Mouse (Mus musculus): ENCODE measurements around the gene Taf10.

Taf10 gene

DNA sequence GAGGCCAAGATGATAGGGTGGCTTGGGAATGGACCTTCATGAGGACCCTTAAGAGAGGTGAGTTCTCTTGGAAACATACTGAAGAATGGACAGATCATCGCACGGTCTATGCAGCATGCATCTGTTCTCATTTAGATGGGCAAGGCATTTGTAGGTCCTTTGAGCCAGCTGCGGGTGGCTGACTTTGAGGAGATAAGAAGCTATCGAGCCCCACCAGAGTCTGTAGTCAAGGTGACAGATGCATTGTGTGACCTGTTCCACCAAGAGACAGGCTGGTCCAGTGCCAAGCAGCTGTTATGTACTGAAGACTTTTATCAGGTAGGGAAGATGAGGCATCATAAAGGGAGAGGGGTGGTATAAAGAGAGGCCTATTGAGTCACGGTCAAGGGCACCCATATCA lies 35.4 kb downstream of the Taf10 start:
- no peak for DNase-seq

DNA sequence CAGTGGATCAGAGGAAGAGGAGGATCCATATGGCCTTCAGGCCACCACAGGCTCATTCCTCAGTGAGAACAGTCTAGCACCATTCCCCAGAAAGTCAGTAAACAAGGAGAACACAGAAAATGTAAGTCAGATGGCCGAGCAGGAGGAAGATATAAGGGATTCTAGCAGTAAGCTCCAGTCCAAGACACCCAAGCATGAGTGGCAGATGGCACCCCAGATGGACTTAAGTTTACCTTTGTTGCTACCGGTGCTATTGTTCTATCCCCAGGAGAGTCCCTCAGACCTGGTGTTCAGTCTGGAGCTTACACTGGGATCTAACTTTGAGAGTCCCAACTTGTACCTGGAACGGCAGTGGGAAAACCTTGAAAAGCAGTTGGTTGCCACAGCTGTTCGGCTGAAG lies 40.3 kb downstream of the Taf10 start:
- no peak for DNase-seq

DNA sequence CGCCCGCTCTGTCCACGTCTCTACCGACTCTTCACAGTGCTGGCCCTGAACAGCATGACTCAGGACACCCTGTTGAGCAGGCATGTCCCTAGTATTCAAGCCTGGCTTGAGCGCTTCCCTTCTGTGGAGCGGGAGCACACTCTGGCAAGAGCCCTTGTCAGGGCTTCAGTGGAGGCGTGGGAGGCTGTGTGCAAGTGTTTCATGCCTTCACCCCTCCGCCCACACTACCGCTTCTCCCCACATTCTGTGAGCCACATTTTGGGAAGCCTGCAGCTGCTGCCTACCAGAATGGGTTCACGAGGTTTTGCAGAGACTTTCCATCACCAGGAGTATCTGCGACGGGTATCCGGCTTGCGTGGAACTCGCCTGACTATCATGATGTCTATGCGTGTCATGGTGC lies 41.0 kb downstream of the Taf10 start:
- DNase-seq: peak; percentile 6

DNA sequence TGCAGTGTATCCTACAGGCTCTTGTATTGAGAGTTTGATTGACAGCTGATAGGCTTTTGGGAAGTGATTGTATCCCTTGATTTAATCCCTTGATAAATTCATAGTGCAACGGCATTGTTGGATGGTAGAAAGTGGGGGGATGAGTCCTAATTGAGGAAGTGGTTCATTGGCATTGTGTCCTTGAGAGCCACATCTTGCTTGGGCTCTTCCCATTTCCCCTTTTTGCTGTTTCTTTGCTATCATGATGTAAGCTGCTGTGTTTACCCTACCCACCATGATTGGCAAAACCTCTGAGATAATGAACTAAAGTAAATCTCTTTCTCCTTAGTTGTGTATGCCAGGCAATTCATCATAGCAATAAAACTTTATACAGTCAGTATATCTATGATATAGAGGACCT lies 53.3 kb downstream of the Taf10 start:
- no peak for DNase-seq
